10 mouse cellular contexts compared by ENCODE assay signal in genomic region chr13:36540231-36540630, GRCm38 (mm10).
DNase-seq lines count a peak whose midpoint lies in the region; ATAC-seq lines count a peak whose summit lies in the region.
"Had no signal": no experiment of that assay in that cellular context is flagged by ENCODE, and none has a peak within 500 bp of the region (broad histone marks: within the 10 kb centered on the region; RNA-seq: fewer than 3 reads in every experiment).

No protein-coding gene starts in this region.

- DNase-seq in heart, postnatal 25 days (ENCODE audit: low spot score): peak; percentile 52
- DNase-seq in lung, postnatal 14 days: peak; percentile 36
- DNase-seq in thymus, postnatal 14 days: no peak
- DNase-seq in right cerebral cortex, adult 2 months (ENCODE audit: low spot score in 2 of 2): no peak
- no peak for DNase-seq in spleen, adult 18-20 months
- DNase-seq: cerebellum, adult 11-12 months; layer of hippocampus, adult 9-11 months had no signal

- H3K36me3 ChIP-seq in kidney, embryonic 16.5 days (ENCODE audit: insufficient read depth, low read length): no peaks in the 10 kb centered on the region
- H3K36me3 ChIP-seq in kidney, embryonic 15.5 days: no peaks in the 10 kb centered on the region
- H3K36me3 ChIP-seq in embryonic facial prominence, embryonic 12.5 days: no peaks in the 10 kb centered on the region

- H3K4me3 ChIP-seq in kidney, embryonic 16.5 days (ENCODE audit: low read length): no peak overlapping the region
- no peak overlapping the region for H3K4me3 ChIP-seq in kidney, embryonic 15.5 days (replicated peaks)
- H3K4me3 ChIP-seq in embryonic facial prominence, embryonic 12.5 days: no peak overlapping the region

- no peak overlapping the region for H3K9ac ChIP-seq in kidney, embryonic 16.5 days (replicated peaks; ENCODE audit: low read length)
- H3K9ac ChIP-seq in kidney, embryonic 15.5 days: no peak overlapping the region
- H3K9ac ChIP-seq in embryonic facial prominence, embryonic 12.5 days: no peak overlapping the region

- H3K27ac ChIP-seq in kidney, embryonic 16.5 days (ENCODE audit: low read length): no peak overlapping the region
- no peak overlapping the region for H3K27ac ChIP-seq in kidney, embryonic 15.5 days
- no peak overlapping the region for H3K27ac ChIP-seq in embryonic facial prominence, embryonic 12.5 days

- no peak overlapping the region for H3K4me2 ChIP-seq in kidney, embryonic 16.5 days (replicated peaks; ENCODE audit: low read depth, low read length)
- no peak overlapping the region for H3K4me2 ChIP-seq in kidney, embryonic 15.5 days
- H3K4me2 ChIP-seq in embryonic facial prominence, embryonic 12.5 days (replicated peaks): no peak overlapping the region

- H3K9me3 ChIP-seq in kidney, embryonic 16.5 days (ENCODE audit: low read length): 0 out of 2 replicates have a peak, but pooled peaks cover 7% of the 10 kb centered on the region
- no peaks in the 10 kb centered on the region for H3K9me3 ChIP-seq in kidney, embryonic 15.5 days (replicated peaks)
- no peaks in the 10 kb centered on the region for H3K9me3 ChIP-seq in embryonic facial prominence, embryonic 12.5 days

- no peaks in the 10 kb centered on the region for H3K27me3 ChIP-seq in kidney, embryonic 16.5 days (ENCODE audit: insufficient read depth, low read length)
- no peaks in the 10 kb centered on the region for H3K27me3 ChIP-seq in kidney, embryonic 15.5 days
- H3K27me3 ChIP-seq in embryonic facial prominence, embryonic 12.5 days: no peaks in the 10 kb centered on the region

- 34% methylated on average over 10 of the region's 10 CpGs for WGBS in kidney, embryonic 16.5 days
- 38% methylated on average over 10 of the region's 10 CpGs for WGBS in kidney, embryonic 15.5 days
- 38% methylated on average over 10 of the region's 10 CpGs for WGBS in embryonic facial prominence, embryonic 12.5 days

- no peaks in the 10 kb centered on the region for H3K4me1 ChIP-seq in kidney, embryonic 16.5 days (ENCODE audit: insufficient read depth, low read length)
- no peaks in the 10 kb centered on the region for H3K4me1 ChIP-seq in kidney, embryonic 15.5 days
- H3K4me1 ChIP-seq in embryonic facial prominence, embryonic 12.5 days: peaks cover 11% of the 10 kb centered on the region; the same call in 1 of the 2 replicates

- intact Hi-C loops in heart, postnatal 25 days (cut with DNase I): no loop called here

- peak; percentile 35; the same call in 1 of the 2 replicates for ATAC-seq in kidney, embryonic 16.5 days (ENCODE audit: low FRiP score, low TSS enrichment)
- no peak; the same call in 1 of the 2 replicates for ATAC-seq in kidney, embryonic 15.5 days (replicated peaks; ENCODE audit: low FRiP score)
- peak; percentile 29; the same call in 1 of the 2 replicates for ATAC-seq in embryonic facial prominence, embryonic 12.5 days (ENCODE audit: insufficient number of reproducible peaks, insufficient read depth, low FRiP score, low TSS enrichment)

Comparison
In these comparisons a context has a peak if more than half of its experiments do, and no peak if none do; other contexts are left out.
1. DNase-seq: peak in heart, postnatal 25 days (single experiment) and lung, postnatal 14 days (single experiment); none in thymus, postnatal 14 days (single experiment), right cerebral cortex, adult 2 months (0 of 2) and spleen, adult 18-20 months (0 of 2).